1 mouse cellular context compared by ENCODE assay signal in genomic region chr8:109607650-109608049, GRCm38 (mm10).
TF ChIP-seq lines count a peak whose summit lies in the region.

No protein-coding gene starts in this region.

TF ChIP-seq in MEL, 35 proteins besides CTCF, POLR2A, EP300 and RAD21 (continued from another document):
- TF ChIP-seq CHD1 (IDR thresholded peaks at IDR 0.05; ENCODE audit: low read depth, low read length) (no peak), JUND (IDR thresholded peaks at IDR 0.05; ENCODE audit: low read depth, low read length) (no peak), ZC3H11A (IDR thresholded peaks at IDR 0.05; ENCODE audit: low read depth, low read length) (no peak), SIN3A (IDR thresholded peaks at IDR 0.05; ENCODE audit: low read length) (peak; percentile 89), TAL1 (IDR thresholded peaks at IDR 0.05; ENCODE audit: low read length) (no peak), ZNF384 (IDR thresholded peaks at IDR 0.05; ENCODE audit: low read depth, low read length) (peak; percentile 91), ZMIZ1 (IDR thresholded peaks at IDR 0.05; ENCODE audit: low read depth, low read length) (no peak), E2F4 (IDR thresholded peaks at IDR 0.05; ENCODE audit: borderline replicate concordance, low read depth, low read length) (no peak), TCF12 (IDR thresholded peaks at IDR 0.05; ENCODE audit: low read depth, low read length) (no peak), MXI1 (IDR thresholded peaks at IDR 0.05; ENCODE audit: low read depth, low read length) (peak; percentile 93), ZKSCAN1 (IDR thresholded peaks at IDR 0.05; ENCODE audit: low read depth, low read length) (no peak), MAX (IDR thresholded peaks at IDR 0.05; ENCODE audit: low read length) (peak; percentile 92), NRF1 (IDR thresholded peaks at IDR 0.05; ENCODE audit: insufficient read depth, low read depth, low read length, poor library complexity, severe bottlenecking) (peak; percentile 50; the same call in 1 of the 2 replicates), MEF2A (IDR thresholded peaks at IDR 0.05; ENCODE audit: extremely low read depth, insufficient replicate concordance, low read depth, low read length, poor library complexity, severe bottlenecking) (no peak), UBTF (IDR thresholded peaks at IDR 0.05; ENCODE audit: borderline replicate concordance, insufficient read depth, low read depth, low read length) (no peak), ETS1 (IDR thresholded peaks at IDR 0.05; ENCODE audit: low read depth, low read length) (0 out of 2 replicates have a peak, but pooled peaks have one; percentile 16), ELF1 (IDR thresholded peaks at IDR 0.05; ENCODE audit: low read depth, low read length) (peak; percentile 43; the same call in 1 of the 2 replicates), POLR2AphosphoS5 (IDR thresholded peaks at IDR 0.05; ENCODE audit: borderline replicate concordance, low read depth, low read length) (no peak), MAZ (IDR thresholded peaks at IDR 0.05; ENCODE audit: low read depth, low read length) (no peak), BHLHE40 (IDR thresholded peaks at IDR 0.05; ENCODE audit: borderline replicate concordance, low read depth, low read length) (peak; percentile 97), TBP (IDR thresholded peaks at IDR 0.05; ENCODE audit: low read depth, low read length) (no peak), HCFC1 (IDR thresholded peaks at IDR 0.05; ENCODE audit: low read depth, low read length) (no peak), CHD2 (IDR thresholded peaks at IDR 0.05; ENCODE audit: low read length) (no peak), NELFE (IDR thresholded peaks at IDR 0.05; ENCODE audit: low read depth, low read length) (no peak), MAFK (IDR thresholded peaks at IDR 0.05; ENCODE audit: borderline replicate concordance, low read depth, low read length) (no peak), RCOR1 (IDR thresholded peaks at IDR 0.05; ENCODE audit: low read depth, low read length) (no peak), USF2 (IDR thresholded peaks at IDR 0.05; ENCODE audit: borderline replicate concordance in 1 of 2, insufficient read depth in 1 of 2, low read depth in 1 of 2, low read length in 2 of 2) (no peak)
